Mouse (Mus musculus) hindbrain, embryonic 14.5 days (tissue): ENCODE results near the gene Saal1. TPM values are rescaled to one million over a fixed set of nuclear protein-coding genes. Genes with fewer than 3 reads are reported as not detected.
"Not testable (repeated sequence)": the region's sequence is repeated elsewhere in the genome, so short reads cannot be mapped to it uniquely, and the experiment has no call there.

Experiments used
- ATAC-seq: fragments of 200-750 bp; cut with Nextera tagmentation; 2 replicates; pipeline ENCODE4 v1.8.0; 2017; ENCODE audit warnings: moderate number of reproducible peaks, mild to moderate bottlenecking, moderate TSS enrichment, moderate library complexity; ENCODE audit not compliant: low FRiP score
- DNase-seq: peaks from one replicate; pipeline ENCODE4 v3.0.0-alpha.2; 2015; ENCODE audit warnings: low spot score
- H3K27ac ChIP-seq: fragments of 300-500 bp; sonication (generic); 2 replicates; pipeline ENCODE4 v1.5.1; 2014; ENCODE audit warnings: mild to moderate bottlenecking, moderate library complexity
- H3K27me3 ChIP-seq: fragments of 300-500 bp; sonication (generic); 2 replicates; pipeline ENCODE4 v1.6.1; 2014; ENCODE audit warnings: mild to moderate bottlenecking, low read length, mixed read lengths; ENCODE audit not compliant: control insufficient read depth, insufficient read depth
- H3K36me3 ChIP-seq: fragments of 300-500 bp; sonication (generic); replicated peaks from 2 replicates; pipeline ENCODE4 v1.6.1; 2014; ENCODE audit not compliant: control insufficient read depth, insufficient read depth
- H3K4me1 ChIP-seq: fragments of 300-500 bp; sonication (generic); replicated peaks from 2 replicates; pipeline ENCODE4 v1.6.1; 2014; ENCODE audit warnings: antibody characterized with exemption, low read length, mixed read lengths; ENCODE audit not compliant: control insufficient read depth, insufficient read depth
- H3K4me2 ChIP-seq: fragments of 300-500 bp; sonication (generic); replicated peaks from 2 replicates; pipeline ENCODE4 v1.6.1; 2014; ENCODE audit warnings: mild to moderate bottlenecking, moderate library complexity
- H3K4me3 ChIP-seq: fragments of 300-500 bp; sonication (generic); replicated peaks from 2 replicates; pipeline ENCODE4 v1.5.1; 2014; ENCODE audit warnings: mild to moderate bottlenecking, low read length
- H3K9ac ChIP-seq: fragments of 300-500 bp; sonication (generic); 2 replicates; pipeline ENCODE4 v1.6.1; 2014
- H3K9me3 ChIP-seq: fragments of 300-500 bp; sonication (generic); 2 replicates; pipeline ENCODE4 v1.6.1; 2016; ENCODE audit warnings: low read length; ENCODE audit not compliant: control insufficient read depth
- WGBS: fragments of 180-500 bp; shearing (Covaris S2); extraction: QIAGEN DNeasy Blood & Tissue Kit; methylation state at CpG from one replicate; pipeline ENCODE4 v1.1.7; 2014; 5-methylcytosine and 5-hydroxymethylcytosine counted together
- polyA plus RNA-seq: library from polyadenylated mRNA; unstranded; fragments of >200 nt; fragmentation: Nextera tagmentation; extraction: Ambion mirVana; gene quantifications from 2 replicates; pipeline ENCODE4 v1.2.1, GENCODE M21; 2014

Gene Saal1
- polyA plus RNA-seq: 16.6 and 16.8 TPM in 2 replicates

GRCm38 (mm10) chr7:46710390-46710844 lies at the start of gene Saal1:
Saal1 (minus strand) TSS chr7:46710680.
- peak within 1 kb of the TSS; percentile 77 for H3K27ac ChIP-seq
- H3K9ac ChIP-seq: peak within 1 kb of the TSS; percentile 70
- H3K9me3 ChIP-seq: no peaks in the 10 kb centered on the region
- H3K36me3 ChIP-seq: peaks cover 18% of the 10 kb centered on the region
- ATAC-seq: peak; percentile 97
- DNase-seq: peak; percentile 97
- WGBS: 0% methylated on average over 37 of the region's 38 CpGs
- peak within 1 kb of the TSS; percentile 55 for H3K4me3 ChIP-seq
- H3K27me3 ChIP-seq: no peaks in the 10 kb centered on the region
- H3K4me2 ChIP-seq: peak within 1 kb of the TSS; percentile 53
- peaks cover 7% of the 10 kb centered on the region for H3K4me1 ChIP-seq

- Histone ChIP-seq H3K9me3 (no peaks in the 10 kb centered on the region), H3K9ac (no peak within 1 kb of the TSS), H3K4me1 (no peaks in the 10 kb centered on the region), H3K27me3 (no peaks in the 10 kb centered on the region), H3K36me3 (no peaks in the 10 kb centered on the region), H3K4me2 (no peak within 1 kb of the TSS), H3K4me3 (no peak within 1 kb of the TSS), H3K27ac (no peak within 1 kb of the TSS)
- DNase-seq (no peak), ATAC-seq (no peak)
- 85% methylated on average over 2 of the region's 3 CpGs for WGBS
Measured at GRCm38 (mm10) chr7:46751490-46751889, 41.0 kb upstream of the Saal1 start, which contains the start of gene Saa2. Saa2 (plus strand) TSS chr7:46751790.

GRCm38 (mm10) chr7:46748459-46748858 lies 38.0 kb upstream of the Saal1 start:
- Histone ChIP-seq H3K4me1 (no peaks in the 10 kb centered on the region), H3K27me3 (no peaks in the 10 kb centered on the region), H3K36me3 (no peaks in the 10 kb centered on the region), H3K9me3 (no peaks in the 10 kb centered on the region), H3K4me2 (no peak overlapping the region), H3K4me3 (no peak overlapping the region), H3K27ac (no peak overlapping the region), H3K9ac (no peak overlapping the region)
- 21% methylated on average over 3 of the region's 3 CpGs for WGBS
- ATAC-seq (no peak), DNase-seq (no peak)

- 93% methylated on average over 7 of the region's 7 CpGs for WGBS
- ATAC-seq: no peak
Measured at GRCm38 (mm10) chr7:46746381-46746780, 35.9 kb upstream of the Saal1 start.

GRCm38 (mm10) chr7:46745816-46746215 lies 35.3 kb upstream of the Saal1 start:
- Histone ChIP-seq H3K4me3 (no peak overlapping the region), H3K9ac (no peak overlapping the region), H3K9me3 (no peaks in the 10 kb centered on the region), H3K27ac (no peak overlapping the region), H3K4me1 (no peaks in the 10 kb centered on the region), H3K4me2 (no peak overlapping the region), H3K27me3 (no peaks in the 10 kb centered on the region), H3K36me3 (no peaks in the 10 kb centered on the region)
- ATAC-seq (no peak), DNase-seq (no peak)
- 92% methylated on average over 3 of the region's 3 CpGs for WGBS

More at GRCm38 (mm10) chr7:46746381-46746780, 35.9 kb upstream of the Saal1 start:
- H3K9ac ChIP-seq: no peak overlapping the region
- no peak for DNase-seq
- no peaks in the 10 kb centered on the region for H3K27me3 ChIP-seq
- no peak overlapping the region for H3K27ac ChIP-seq
- no peaks in the 10 kb centered on the region for H3K4me1 ChIP-seq
- no peak overlapping the region for H3K4me2 ChIP-seq
- H3K36me3 ChIP-seq: no peaks in the 10 kb centered on the region
- H3K4me3 ChIP-seq: no peak overlapping the region
- no peaks in the 10 kb centered on the region for H3K9me3 ChIP-seq

GRCm38 (mm10) chr7:46742880-46743279 lies 32.4 kb upstream of the Saal1 start, which contains the start of gene Saa1:
Saa1 (minus strand) TSS chr7:46742980.
- not testable (repeated sequence) for H3K27me3 ChIP-seq, H3K9me3 ChIP-seq, ATAC-seq, H3K4me1 ChIP-seq, H3K9ac ChIP-seq, H3K4me2 ChIP-seq, H3K27ac ChIP-seq, H3K4me3 ChIP-seq, H3K36me3 ChIP-seq, DNase-seq
- WGBS: 76% methylated on average over 3 of the region's 3 CpGs

GRCm38 (mm10) chr7:46740041-46740440 lies 29.6 kb upstream of the Saal1 start:
- not testable (repeated sequence) for H3K4me1 ChIP-seq, H3K27me3 ChIP-seq, ATAC-seq, H3K27ac ChIP-seq, H3K9ac ChIP-seq, H3K36me3 ChIP-seq, H3K9me3 ChIP-seq, H3K4me2 ChIP-seq, DNase-seq, H3K4me3 ChIP-seq
- 79% methylated on average over 5 of the region's 5 CpGs for WGBS

GRCm38 (mm10) chr7:46738561-46739460 lies 28.3 kb upstream of the Saal1 start:
- Histone ChIP-seq H3K27ac (no peak overlapping the region), H3K9me3 (no peaks in the 10 kb centered on the region), H3K36me3 (no peaks in the 10 kb centered on the region), H3K9ac (no peak overlapping the region), H3K4me2 (no peak overlapping the region), H3K4me3 (no peak overlapping the region), H3K4me1 (no peaks in the 10 kb centered on the region), H3K27me3 (no peaks in the 10 kb centered on the region)
- ATAC-seq (no peak), DNase-seq (no peak)
- 88% methylated on average over 12 of the region's 12 CpGs for WGBS

GRCm38 (mm10) chr7:46734983-46735382 lies 24.5 kb upstream of the Saal1 start:
- H3K9ac ChIP-seq: no peak overlapping the region
- ATAC-seq (no peak), DNase-seq (no peak)

More at GRCm38 (mm10) chr7:46734983-46735382, 24.5 kb upstream of the Saal1 start:
- Histone ChIP-seq H3K27ac (no peak overlapping the region), H3K36me3 (no peaks in the 10 kb centered on the region), H3K27me3 (no peaks in the 10 kb centered on the region), H3K4me2 (no peak overlapping the region), H3K4me3 (no peak overlapping the region), H3K9me3 (no peaks in the 10 kb centered on the region), H3K4me1 (no peaks in the 10 kb centered on the region)
- WGBS: 74% methylated on average over 2 of the region's 2 CpGs
